Mouse (Mus musculus): ENCODE data around the gene Dnal1.

Gene Dnal1

GRCm38 (mm10) chr12:84161616-84162433 is 47.7 kb downstream of the Dnal1 start:
- DNase-seq (ENCODE audit: low spot score in 2 of 2): no peak

- no peak for DNase-seq (ENCODE audit: low spot score in 2 of 2)
Observed at GRCm38 (mm10) chr12:84163133-84163532, 49.0 kb downstream of the Dnal1 start.

GRCm38 (mm10) chr12:84163586-84164110 is 49.5 kb downstream of the Dnal1 start:
- DNase-seq (ENCODE audit: low spot score in 2 of 2): no peak

GRCm38 (mm10) chr12:84165631-84166373 is 51.6 kb downstream of the Dnal1 start:
- DNase-seq (ENCODE audit: low spot score in 2 of 2): no peak

GRCm38 (mm10) chr12:84170610-84171009 is 56.4 kb downstream of the Dnal1 start:
- no peak for DNase-seq (ENCODE audit: low spot score in 2 of 2)

- DNase-seq (ENCODE audit: low spot score in 2 of 2): no peak
Observed at GRCm38 (mm10) chr12:84172216-84172615, 58.0 kb downstream of the Dnal1 start.

GRCm38 (mm10) chr12:84172862-84173261 is 58.7 kb downstream of the Dnal1 start:
- no peak for DNase-seq (ENCODE audit: low spot score in 2 of 2)

GRCm38 (mm10) chr12:84173309-84173915 is 59.2 kb downstream of the Dnal1 start:
- DNase-seq (ENCODE audit: low spot score in 2 of 2): no peak

- DNase-seq (ENCODE audit: low spot score in 2 of 2): no peak
Observed at GRCm38 (mm10) chr12:84174190-84174811, 60.1 kb downstream of the Dnal1 start.

GRCm38 (mm10) chr12:84174871-84175270 is 60.7 kb downstream of the Dnal1 start:
- DNase-seq (ENCODE audit: low spot score in 2 of 2): no peak

- peak; percentile 86 to 89 for DNase-seq (ENCODE audit: low spot score in 2 of 2)
Observed at GRCm38 (mm10) chr12:84175659-84176061, 61.5 kb downstream of the Dnal1 start.

GRCm38 (mm10) chr12:84176126-84176769 is 62.1 kb downstream of the Dnal1 start:
- DNase-seq (ENCODE audit: low spot score in 2 of 2): peak; percentile 39 to 40

GRCm38 (mm10) chr12:84176886-84177765 is 63.0 kb downstream of the Dnal1 start:
- no peak for DNase-seq (ENCODE audit: low spot score in 2 of 2)

- DNase-seq (ENCODE audit: low spot score in 2 of 2): no peak
Observed at GRCm38 (mm10) chr12:84178052-84178451, 63.9 kb downstream of the Dnal1 start.

GRCm38 (mm10) chr12:84178652-84179445 is 64.7 kb downstream of the Dnal1 start:
- no peak for DNase-seq (ENCODE audit: low spot score in 2 of 2)

- no peak for DNase-seq (ENCODE audit: low spot score in 2 of 2)
Observed at GRCm38 (mm10) chr12:84180090-84180489, 65.9 kb downstream of the Dnal1 start.

- peak in 1 of 2 experiments; percentile 40 for DNase-seq (ENCODE audit: low spot score in 2 of 2)
Observed at GRCm38 (mm10) chr12:84180701-84181435, 66.7 kb downstream of the Dnal1 start.

- DNase-seq (ENCODE audit: low spot score in 2 of 2): no peak
Observed at GRCm38 (mm10) chr12:84181999-84182398, 67.8 kb downstream of the Dnal1 start.

GRCm38 (mm10) chr12:84184979-84185378 is 70.8 kb downstream of the Dnal1 start:
- DNase-seq (ENCODE audit: low spot score in 2 of 2): no peak

All from right cerebral cortex, adult 2 months (tissue).